Mouse (Mus musculus): ENCODE results near the gene Pxmp4.

DNA sequence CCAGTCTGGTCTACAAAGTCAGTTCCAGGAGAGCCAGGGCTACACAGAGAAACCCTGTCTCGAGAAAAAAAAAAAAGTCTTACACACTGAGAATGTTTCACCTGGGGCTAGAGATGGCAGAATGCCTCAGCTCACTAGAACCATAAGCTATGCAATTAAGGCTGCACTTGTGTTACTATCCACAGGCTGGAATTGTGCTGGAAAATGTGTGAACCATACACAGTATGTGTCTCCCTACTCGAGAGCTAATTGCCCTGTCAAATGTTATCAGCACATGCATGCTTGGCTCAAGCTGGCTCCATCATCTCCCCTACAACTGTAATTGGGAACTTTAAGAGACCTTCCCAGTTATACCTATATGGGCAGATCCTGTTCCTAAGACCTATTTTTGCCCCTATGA lies 52.6 kb downstream of the Pxmp4 start:
- TF ChIP-seq CTCF (IDR thresholded peaks at IDR 0.05; ENCODE audit: insufficient read depth, low read length) (no peak), POLR2A (IDR thresholded peaks at IDR 0.05; ENCODE audit: borderline replicate concordance, extremely low read depth, low read depth, low read length) (no peak)

Data from lung, adult 2 months (tissue).